Mouse (Mus musculus) kidney, adult 2 months (tissue): ENCODE measurements around the gene Gtf2h3. TPM values are rescaled to one million over a fixed set of nuclear protein-coding genes. Genes with fewer than 3 reads are reported as not detected.
"Not testable (repeated sequence)": the region's sequence is repeated elsewhere in the genome, so short reads cannot be mapped to it uniquely, and the experiment has no call there.

ENCODE experiments used
- DNase-seq: peaks from one replicate; pipeline ENCODE4 v3.0.0; 2021
- H3K27ac ChIP-seq: fragments of 200-500 bp; 2 replicates; pipeline ENCODE4 v1.5.1; 2012; ENCODE audit warnings: low read depth, low read length, control low read depth, inconsistent platforms; ENCODE audit not compliant: insufficient read depth
- H3K27me3 ChIP-seq: fragments of 200-500 bp; replicated peaks from 2 replicates; pipeline ENCODE4 v1.6.1; 2012; ENCODE audit warnings: mild to moderate bottlenecking, moderate library complexity, low read length, inconsistent platforms; ENCODE audit not compliant: control insufficient read depth, insufficient read depth
- H3K36me3 ChIP-seq: fragments of 200-500 bp; 2 replicates; pipeline ENCODE4 v1.6.1; 2012; ENCODE audit warnings: mild to moderate bottlenecking, moderate library complexity, low read length, inconsistent platforms; ENCODE audit not compliant: control insufficient read depth, insufficient read depth
- H3K4me1 ChIP-seq: fragments of 200-500 bp; 2 replicates; pipeline ENCODE4 v1.6.1; 2011; ENCODE audit warnings: low read length; ENCODE audit not compliant: control insufficient read depth, insufficient read depth
- H3K4me3 ChIP-seq: fragments of 200-500 bp; 2 replicates; pipeline ENCODE4 v1.5.1; 2011; ENCODE audit warnings: mild to moderate bottlenecking, low read depth, low read length, control low read depth; ENCODE audit not compliant: insufficient read depth
- CTCF ChIP-seq: fragments of 200-500 bp; conservative IDR thresholded peaks from 2 replicates; pipeline ENCODE4 v1.5.1; 2011; ENCODE audit warnings: low read depth, mild to moderate bottlenecking, control low read depth, low read length, moderate library complexity, mixed read lengths; ENCODE audit not compliant: insufficient read depth, insufficient read length
- POLR2A ChIP-seq: fragments of 200-500 bp; IDR thresholded peaks from one replicate; pipeline ENCODE4 v1.6.1; 2011; ENCODE audit warnings: low read depth, low read length, control low read depth
- WGBS: fragments of 180-500 bp; shearing (Covaris S2); methylation state at CpG from one replicate; pipeline ENCODE4 v1.1.7; 2018; 5-methylcytosine and 5-hydroxymethylcytosine counted together
- polyA plus RNA-seq: library from polyadenylated mRNA; depleted of rRNA; stranded (reverse); fragments of >200 nt; gene quantifications from 2 replicates; pipeline ENCODE4 v1.2.3, GENCODE M21; 2012

Gtf2h3 gene
- polyA plus RNA-seq, 1 experiment, result 34.5 TPM

DNA sequence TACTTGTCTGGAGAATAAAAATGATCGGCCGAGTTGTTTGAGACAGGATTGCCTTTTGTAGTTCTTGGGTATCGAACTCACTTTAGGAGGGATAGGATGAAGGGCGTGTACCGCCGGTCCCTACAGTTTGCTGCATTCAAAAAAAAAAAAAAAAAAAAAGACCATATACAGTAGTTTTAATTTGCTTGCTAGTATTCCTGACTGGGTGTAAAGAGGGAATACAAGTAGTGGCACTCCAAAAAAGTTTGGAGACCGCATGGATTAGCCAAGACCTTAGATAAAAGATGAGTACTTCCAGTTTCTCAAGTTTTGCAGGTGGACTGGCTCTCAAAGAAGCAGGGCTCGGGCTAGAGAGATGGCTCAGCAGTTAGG lies 37.4 kb upstream of the Gtf2h3 start:
- 4% methylated on average over 8 of the region's 8 CpGs for WGBS
- Histone ChIP-seq H3K27ac (peak overlapping the region; percentile 27), H3K27me3 (no peaks in the 10 kb centered on the region), H3K36me3 (peaks cover 4% of the 10 kb centered on the region; the same call in 1 of the 2 replicates), H3K4me3 (peak overlapping the region; percentile 66), H3K4me1 (peaks cover 5% of the 10 kb centered on the region; the same call in 1 of the 2 replicates)
- DNase-seq, result no peak
- TF ChIP-seq POLR2A (no peak), CTCF (no peak)

GRCm38 (mm10) chr5:124550737-124551136 lies 28.2 kb upstream of the Gtf2h3 start:
- H3K27ac ChIP-seq, H3K36me3 ChIP-seq, H3K4me3 ChIP-seq, DNase-seq, H3K4me1 ChIP-seq, H3K27me3 ChIP-seq: not testable (repeated sequence)
- 79% methylated on average over 4 of the region's 4 CpGs for WGBS

- H3K4me1 ChIP-seq, H3K36me3 ChIP-seq, DNase-seq, H3K27me3 ChIP-seq, H3K27ac ChIP-seq: not testable (repeated sequence)
- 0 out of 2 replicates have a peak overlapping the region, but pooled peaks have one; percentile 9 for H3K4me3 ChIP-seq
- WGBS, result 35% methylated on average over 5 of the region's 5 CpGs
Observed at GRCm38 (mm10) chr5:124551349-124552093, 27.4 kb upstream of the Gtf2h3 start.

GRCm38 (mm10) chr5:124552094-124552472 lies 26.9 kb upstream of the Gtf2h3 start:
- H3K27me3 ChIP-seq, result no peaks in the 10 kb centered on the region
- H3K27ac ChIP-seq, result peak overlapping the region; percentile 65
- TF ChIP-seq CTCF, result no peak
- TF ChIP-seq POLR2A, result no peak
- WGBS, result 3% methylated on average over 9 of the region's 9 CpGs
- DNase-seq, result no peak
- peaks cover 3% of the 10 kb centered on the region; the same call in 1 of the 2 replicates for H3K4me1 ChIP-seq
- peaks cover 3% of the 10 kb centered on the region for H3K36me3 ChIP-seq
- peak overlapping the region; percentile 68 for H3K4me3 ChIP-seq

- WGBS, result under 1% methylated on average over 66 of the region's 66 CpGs
- Histone ChIP-seq H3K36me3 (peaks cover 3% of the 10 kb centered on the region), H3K27me3 (no peaks in the 10 kb centered on the region), H3K27ac (peak within 1 kb of the TSS; percentile 66), H3K4me1 (peaks cover 3% of the 10 kb centered on the region; the same call in 1 of the 2 replicates), H3K4me3 (peak within 1 kb of the TSS; percentile 68)
- DNase-seq, result peak; percentile 94
- peak; percentile 30; the same call in 1 of the 2 replicates for TF ChIP-seq CTCF
- TF ChIP-seq POLR2A, result peak; percentile 65
Observed at GRCm38 (mm10) chr5:124552558-124553307, 26.2 kb upstream of the Gtf2h3 start, which contains the start of gene Ddx55. Ddx55 (plus strand) TSS chr5:124552864.

- Histone ChIP-seq H3K36me3 (peaks cover 1% of the 10 kb centered on the region; the same call in 1 of the 2 replicates), H3K27me3 (no peaks in the 10 kb centered on the region), H3K27ac (no peak overlapping the region), H3K4me3 (no peak overlapping the region), H3K4me1 (peaks cover 3% of the 10 kb centered on the region; the same call in 1 of the 2 replicates)
- 69% methylated on average over 6 of the region's 6 CpGs for WGBS
- TF ChIP-seq POLR2A, result no peak
- no peak for TF ChIP-seq CTCF
- no peak for DNase-seq
Observed at GRCm38 (mm10) chr5:124553607-124554006, 25.3 kb upstream of the Gtf2h3 start.

- Histone ChIP-seq H3K27me3 (no peaks in the 10 kb centered on the region), H3K4me1 (peaks cover 3% of the 10 kb centered on the region; the same call in 1 of the 2 replicates), H3K27ac (no peak overlapping the region), H3K4me3 (no peak overlapping the region), H3K36me3 (peaks cover 1% of the 10 kb centered on the region; the same call in 1 of the 2 replicates)
- DNase-seq, result peak; percentile 18
- TF ChIP-seq CTCF, result no peak
- TF ChIP-seq POLR2A, result no peak
- 67% methylated on average over 1 of the region's 1 CpGs for WGBS
Observed at GRCm38 (mm10) chr5:124555145-124555544, 23.8 kb upstream of the Gtf2h3 start.
